Mouse (Mus musculus): ENCODE results near the gene Slc26a6.

DNA sequence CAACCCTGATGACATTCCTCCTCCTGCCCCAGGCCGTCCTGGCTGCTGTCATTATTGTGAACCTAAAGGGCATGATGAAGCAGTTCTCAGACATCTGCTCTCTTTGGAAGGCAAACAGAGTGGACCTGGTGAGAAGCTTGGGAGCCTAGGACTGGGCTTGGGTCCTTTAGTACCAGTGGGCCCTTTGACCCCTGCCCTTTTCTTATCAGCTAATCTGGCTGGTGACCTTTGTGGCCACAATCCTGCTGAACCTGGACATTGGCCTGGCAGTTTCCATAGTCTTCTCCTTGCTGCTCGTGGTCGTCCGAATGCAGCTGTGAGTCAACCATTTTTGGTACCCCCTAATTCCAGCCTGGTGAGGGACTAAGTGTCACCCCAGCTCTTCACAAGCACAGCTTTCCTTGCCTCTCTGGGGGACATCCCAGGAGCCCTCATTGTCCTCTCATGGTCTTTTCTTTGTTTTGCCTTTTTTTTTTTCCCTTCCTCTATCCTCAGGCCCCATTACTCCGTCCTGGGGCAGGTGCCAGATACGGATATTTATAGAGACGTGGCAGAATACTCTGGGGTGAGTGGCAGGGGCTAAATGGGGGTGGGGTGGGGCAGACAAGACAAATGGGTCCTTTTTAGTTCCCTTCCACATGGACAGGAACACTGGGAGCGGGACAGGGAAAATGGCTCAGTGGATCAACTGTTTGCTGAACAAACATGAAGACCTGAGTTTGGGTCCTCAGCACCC, 5.9 kb downstream of the Slc26a6 start:
- no peak for TF ChIP-seq POLR2A (IDR thresholded peaks at IDR 0.05; ENCODE audit: borderline replicate concordance, low read depth, low read length)
- TF ChIP-seq CTCF (IDR thresholded peaks at IDR 0.05; ENCODE audit: low read depth, low read length), result no peak
